Mouse (Mus musculus) thymus, postnatal 14 days (tissue): ENCODE measurements around the gene Igf1r.
A peak's percentile ranks its signal among the peaks of the same experiment; 100 is the strongest.

Source experiments
- DNase-seq: peaks from one replicate; pipeline ENCODE4 v3.0.0; 2021

Gene Igf1r

DNA sequence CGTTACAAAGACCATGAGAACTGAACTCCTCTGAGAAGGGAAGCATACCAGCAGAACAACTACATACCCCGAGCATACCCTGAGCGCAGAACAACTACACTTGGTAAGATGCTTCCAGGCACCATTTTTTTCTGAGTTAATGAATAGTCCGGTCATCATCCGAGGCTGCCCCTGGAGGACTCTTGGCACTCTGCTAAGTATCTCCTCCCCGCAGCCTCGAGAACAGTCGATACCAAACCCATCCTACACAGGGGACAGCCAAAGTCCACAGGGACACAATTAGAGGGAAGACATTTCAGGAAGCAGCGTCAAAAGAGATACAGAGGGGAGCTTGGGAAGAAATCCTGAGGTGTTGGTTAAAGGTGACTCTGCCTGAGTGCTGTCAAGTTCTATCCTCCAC is 288.6 kb downstream of the Igf1r start:
- DNase-seq, result no peak

DNA sequence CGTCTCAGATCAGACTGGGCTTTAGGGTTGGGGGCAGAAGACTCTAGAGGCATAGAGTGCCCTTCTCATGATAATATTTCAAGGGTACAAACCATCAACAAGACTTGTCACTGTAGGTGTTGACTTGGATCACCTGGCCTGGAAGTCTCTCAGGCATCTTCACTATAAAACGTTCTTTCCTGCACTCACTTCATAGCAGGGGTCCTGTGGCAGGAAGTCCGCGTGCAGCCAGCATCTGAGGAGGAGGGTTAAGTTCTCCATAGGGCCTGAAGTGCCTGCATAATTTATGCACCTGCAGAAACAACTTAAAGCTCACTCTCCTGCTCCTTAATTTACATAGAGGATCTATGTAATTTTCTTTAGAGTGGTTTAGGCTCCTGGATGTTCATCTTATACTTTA is 293.1 kb downstream of the Igf1r start:
- DNase-seq, result no peak

DNA sequence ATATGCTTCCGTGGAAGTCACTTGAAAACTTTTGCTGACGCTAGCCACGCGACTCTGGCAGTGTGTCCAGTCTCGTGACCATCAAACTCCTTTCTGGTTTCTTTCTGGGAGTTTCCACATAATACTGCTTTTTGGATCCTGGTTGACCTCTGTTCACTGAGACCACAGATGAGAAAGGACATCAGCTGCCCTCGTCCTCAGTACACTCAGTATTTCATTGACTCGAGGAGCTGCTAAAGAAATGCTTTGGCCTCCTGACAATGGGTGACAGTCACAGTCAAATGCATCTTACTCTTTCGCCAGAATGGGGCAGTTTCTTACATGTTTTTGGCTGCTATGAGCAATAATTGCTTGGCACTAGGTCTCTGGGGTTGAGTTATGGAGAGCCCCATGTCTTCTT is 293.6 kb downstream of the Igf1r start:
- DNase-seq, result no peak

DNA sequence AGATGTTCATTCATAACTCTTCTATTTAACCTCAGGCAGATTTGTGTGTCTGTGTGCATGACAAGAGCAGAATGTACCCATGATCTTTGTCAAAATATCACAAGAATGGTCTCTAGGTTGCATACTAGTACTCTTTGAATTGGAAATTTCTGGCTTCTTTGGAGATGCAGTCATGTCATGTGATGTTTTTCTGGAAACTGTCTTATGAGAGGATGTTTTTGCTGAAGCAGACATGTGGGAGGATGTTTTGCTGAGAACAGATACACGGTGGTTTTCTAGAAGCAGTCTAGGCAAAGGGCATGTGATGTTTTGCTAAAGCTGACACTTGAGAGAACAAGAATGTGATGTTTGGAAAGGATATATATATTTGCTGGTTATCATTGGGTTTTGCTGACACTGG is 297.8 kb downstream of the Igf1r start:
- DNase-seq, result no peak

DNA sequence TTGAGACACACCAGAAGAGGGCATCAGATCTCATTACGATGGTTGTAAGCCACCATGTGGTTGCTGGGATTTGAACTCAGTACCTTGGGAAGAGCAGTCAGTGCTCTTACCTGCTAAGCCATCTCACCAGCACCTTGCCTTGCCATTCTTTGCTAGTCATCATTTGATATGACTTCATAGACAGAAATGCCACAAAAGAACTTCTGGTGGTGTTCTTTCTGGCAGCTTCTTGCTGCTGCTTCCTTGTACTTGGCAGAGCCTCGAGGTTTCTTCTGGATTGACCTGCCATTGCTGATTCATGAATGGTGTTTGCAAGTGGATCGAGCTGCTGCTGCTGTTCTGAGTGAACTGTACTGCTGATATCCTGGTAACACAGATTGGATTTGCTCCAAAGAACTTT is 298.3 kb downstream of the Igf1r start:
- DNase-seq, result no peak

DNA sequence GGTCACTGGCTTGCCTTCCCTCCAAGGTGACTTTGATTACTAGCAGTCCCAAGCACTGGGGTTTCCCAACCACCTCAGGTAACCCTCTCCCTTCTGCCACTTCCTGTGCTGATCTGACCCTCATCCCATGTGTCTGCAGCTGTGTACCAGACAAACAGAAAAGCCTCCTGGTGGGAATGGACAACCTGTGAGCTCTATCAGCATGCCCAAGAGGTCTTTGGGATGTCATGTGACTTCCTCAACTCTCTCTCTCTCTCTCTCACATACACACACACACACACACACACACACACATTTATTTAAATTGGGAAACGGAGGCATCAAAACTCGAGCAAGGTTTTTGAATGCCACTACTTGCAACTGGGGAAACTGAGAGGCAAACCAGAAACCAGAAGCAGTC is 305.1 kb downstream of the Igf1r start:
- DNase-seq, result peak; percentile 12

DNA sequence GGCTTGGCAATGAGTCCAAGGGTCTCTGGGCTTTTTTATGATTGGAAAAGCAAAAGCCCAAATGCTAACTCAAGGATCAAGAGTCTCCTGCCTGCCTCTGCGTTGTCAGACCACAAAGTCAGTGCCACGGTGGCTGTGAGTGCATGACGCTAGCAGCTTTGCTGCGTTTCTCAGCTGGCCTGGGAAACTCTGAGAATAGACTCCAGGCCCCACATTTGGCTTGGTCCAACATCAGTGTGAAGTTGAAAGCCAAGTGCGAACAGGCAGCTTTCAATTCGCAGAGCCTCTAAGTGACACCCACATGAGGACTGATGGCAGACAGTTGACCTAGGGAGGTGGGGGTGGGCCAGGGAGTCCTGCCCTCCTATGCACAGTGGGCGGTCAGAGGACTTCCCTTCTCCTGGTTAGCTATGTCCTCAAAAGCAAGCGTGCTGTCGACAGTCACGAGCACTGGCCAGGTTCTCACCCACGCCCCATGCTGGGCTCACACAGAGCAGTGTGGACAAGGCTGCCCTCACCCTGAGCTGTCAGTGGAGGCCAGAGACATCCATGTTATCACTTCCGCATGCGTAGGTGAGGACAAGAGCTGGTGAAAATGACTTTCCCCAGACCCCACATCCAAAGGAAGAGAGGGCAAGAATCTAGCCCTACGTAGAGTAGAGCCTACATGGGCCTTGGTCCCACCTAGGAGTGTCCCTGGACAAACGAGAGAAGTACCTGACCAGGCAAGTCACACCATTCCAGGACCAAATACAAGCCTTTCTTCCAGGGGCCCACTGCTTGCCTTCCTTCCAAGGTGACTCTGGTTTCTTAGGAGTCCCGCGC is 305.9 kb downstream of the Igf1r start:
- DNase-seq, result no peak

DNA sequence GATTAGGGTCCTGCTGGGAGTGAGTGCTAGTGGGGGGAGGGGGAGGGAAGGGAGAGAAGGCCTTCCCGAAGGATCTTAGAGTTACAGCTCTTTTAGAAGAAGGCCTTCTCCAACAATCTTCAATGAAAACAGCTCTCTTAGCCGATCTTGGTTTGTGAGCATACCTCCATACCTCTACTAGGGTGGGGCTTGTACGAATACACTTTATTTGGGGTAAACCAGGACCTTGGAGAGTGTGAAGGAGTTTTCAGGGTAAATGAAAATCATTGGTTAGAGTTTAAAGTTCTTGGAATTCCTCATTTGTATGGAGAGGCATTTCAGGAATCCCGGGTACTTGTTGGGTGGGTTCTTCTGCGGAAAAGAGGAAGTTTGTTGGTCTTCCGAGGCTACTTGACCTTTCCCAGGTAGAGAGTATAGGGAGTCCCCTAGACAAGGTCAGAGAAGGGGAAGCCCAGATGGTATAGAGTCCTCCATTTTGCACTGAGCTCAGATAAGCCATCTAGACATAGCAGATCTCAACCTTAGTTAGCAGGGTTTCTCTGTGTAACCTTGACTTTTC is 307.0 kb downstream of the Igf1r start:
- DNase-seq, result no peak

DNA sequence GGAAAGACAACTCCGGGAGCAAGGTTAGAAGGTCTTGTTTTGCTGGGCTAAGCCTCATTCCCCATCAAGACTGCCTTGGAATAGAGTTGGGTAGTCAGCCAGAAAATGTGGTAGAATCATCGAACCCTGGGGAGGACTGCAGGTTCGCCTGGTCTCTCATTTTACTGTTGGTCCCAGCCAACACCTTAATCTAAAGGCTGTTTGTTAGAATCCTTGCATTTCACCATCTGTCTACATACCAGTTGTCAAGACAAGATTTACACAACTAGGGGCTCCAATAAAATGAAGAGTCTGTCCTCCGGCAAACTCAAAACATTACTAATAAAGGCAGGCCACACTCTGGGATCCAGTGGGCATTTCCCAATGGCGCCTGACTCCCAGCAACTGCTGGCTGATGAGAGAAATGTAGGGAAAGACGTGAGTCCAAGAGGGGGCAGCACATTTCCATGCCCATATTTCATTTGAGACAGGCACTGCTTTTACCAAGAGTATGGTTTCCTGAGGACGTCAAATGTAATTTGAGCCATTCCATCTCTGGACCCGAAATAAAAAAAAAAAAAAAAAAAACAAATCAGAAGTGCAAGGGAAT is 310.1 kb downstream of the Igf1r start:
- no peak for DNase-seq

DNA sequence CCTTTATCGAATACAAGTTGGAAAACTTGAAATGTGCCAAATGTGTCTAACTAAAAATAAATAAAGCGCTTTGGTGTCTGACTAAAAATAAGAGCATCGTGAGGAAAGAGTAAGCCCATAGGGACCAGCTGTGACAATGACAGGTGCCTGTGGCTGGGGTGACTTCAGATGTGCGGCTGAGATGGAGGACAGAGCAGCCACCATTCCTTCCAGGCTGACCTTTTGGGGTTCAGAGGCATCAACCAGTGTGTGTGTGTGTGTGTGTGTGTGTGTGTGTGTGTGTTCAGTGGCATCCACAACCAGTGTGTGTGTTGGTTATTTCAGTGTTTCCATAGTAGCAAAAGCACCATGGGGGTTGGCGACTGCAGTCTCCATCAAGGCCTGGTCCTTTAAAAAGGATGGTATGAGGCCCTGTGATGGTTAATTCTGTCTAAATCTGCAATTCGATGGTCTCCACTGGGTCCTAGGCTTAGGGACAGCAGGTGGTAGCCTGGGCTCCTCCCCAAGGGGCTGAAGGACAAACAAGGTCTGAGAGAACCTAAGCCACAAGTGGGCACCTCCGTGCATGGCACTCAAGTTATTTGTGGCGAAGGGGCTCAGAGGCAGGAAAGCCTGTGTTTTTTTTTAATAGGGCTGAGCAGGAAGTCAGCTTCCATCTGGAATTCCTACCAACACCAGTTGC is 310.9 kb downstream of the Igf1r start:
- no peak for DNase-seq

DNA sequence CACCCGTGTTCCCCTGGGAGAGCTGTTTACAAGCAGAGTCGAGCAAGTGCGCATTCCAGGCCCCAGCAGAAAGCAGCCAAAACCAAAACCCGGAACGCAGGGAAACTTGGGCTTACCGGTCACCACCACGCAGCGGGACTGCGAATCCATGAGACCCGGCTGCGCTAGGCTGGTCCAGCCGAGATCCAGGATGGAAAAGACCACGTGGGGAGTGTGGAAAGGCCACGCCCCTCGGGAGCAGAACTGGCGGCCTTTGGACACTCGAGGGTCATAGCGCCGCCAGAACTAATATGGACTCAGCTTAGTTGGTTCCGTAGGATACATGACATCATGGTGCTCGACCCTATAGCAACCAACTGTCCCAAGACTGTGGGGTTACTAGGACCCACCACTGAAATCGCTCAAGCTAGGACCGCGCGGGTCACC is 311.4 kb downstream of the Igf1r start, which contains the start of gene Pgpep1l:
TSS of gene Pgpep1l (minus strand) at position 206 of the 426 bp plus-strand sequence.
- DNase-seq, result peak; percentile 56

DNA sequence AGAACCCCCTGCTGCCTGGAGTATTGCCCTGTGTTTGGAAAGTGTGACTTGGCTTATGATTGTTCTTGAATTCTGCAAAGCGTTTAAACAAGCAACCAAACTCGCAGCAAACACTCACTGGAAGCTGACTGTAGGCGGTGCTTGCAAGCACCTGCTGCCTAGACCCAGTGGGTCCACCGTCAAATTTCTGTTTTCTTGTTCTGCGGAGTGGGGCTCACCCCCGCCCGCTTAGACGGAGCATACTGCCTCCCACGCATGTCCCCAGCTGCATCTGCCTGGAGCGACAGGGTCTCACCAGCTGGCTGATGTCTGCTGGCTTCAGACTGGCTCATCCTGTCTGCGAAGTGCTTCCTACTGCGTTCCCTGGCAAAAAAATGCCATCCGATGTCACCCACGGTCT is 311.9 kb downstream of the Igf1r start:
- DNase-seq, result peak; percentile 92

DNA sequence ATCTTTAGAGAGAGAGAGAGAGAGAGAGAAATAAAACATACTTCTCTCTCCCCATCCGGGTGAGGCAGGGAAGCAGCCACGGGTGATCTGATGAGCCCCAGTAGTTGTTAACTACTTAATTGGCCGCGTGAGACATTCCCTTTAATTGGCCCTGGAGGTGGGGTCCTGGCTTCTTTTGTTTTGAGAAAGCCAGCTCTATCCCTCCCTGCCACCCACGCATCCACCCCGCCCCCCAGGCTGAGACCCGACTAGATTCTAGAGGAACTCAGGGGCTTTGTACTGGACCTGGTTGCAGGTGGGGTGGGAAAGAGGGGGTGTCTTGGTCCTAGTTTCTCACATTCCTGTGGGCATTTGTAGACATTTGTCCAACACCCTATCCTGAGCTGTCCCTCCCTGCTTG is 312.8 kb downstream of the Igf1r start:
- peak; percentile 75 for DNase-seq

DNA sequence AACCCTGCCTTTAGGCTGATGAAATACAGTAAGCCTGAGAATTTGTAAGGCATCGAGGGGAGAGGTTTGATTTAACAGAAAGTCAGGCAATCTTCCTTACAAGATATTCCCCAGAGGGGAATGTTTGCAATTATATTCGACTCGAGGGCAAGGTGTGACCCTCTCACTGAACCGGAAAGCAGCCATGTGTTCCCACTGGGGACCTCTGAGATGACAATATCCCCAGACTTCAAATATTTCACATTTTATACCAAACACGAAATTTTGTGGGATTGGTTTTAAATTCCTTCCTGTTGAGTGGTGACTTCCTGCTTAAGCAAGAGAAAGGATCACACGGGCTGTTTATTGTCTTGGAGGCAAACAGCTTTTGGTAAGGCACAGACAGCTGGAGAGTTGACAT is 314.1 kb downstream of the Igf1r start:
- DNase-seq, result no peak

DNA sequence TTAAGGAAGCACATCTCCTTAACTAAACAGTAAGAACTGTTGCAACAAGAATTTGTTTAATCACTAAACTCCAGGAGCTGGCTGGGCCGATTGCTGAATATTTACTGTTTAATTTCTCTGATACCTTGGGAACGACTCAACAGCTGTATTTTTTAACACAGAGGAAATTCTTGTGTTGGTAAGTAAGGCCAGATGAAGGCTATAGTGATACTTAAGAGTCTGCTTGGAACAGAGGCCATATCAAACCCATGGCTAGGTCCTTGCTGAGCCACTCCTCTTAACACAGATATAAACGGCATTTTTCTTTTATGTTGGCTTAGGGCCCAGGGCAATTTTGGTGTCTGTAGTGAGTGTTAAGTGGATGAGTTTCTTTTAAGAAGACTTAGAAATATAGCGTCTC is 317.9 kb downstream of the Igf1r start:
- DNase-seq, result no peak

DNA sequence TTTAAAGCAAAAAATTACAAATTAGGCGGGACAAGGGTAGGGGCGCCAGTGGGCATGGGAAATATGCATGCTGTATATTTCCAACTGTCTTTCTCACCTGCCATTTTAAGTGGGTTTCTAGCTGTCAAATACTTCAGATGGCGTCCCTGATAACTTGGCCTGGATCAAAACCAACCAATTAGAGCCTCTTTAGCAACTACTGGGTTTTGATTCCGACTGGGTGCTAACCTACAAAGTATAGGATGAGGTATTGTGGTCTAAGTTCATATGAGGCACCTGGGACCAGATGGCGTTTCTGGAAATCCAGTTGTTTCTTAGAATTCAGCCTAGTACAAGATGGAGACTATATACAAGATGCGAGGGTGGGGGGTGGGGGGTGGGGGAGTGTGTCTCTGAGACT is 319.2 kb downstream of the Igf1r start:
- DNase-seq, result no peak

DNA sequence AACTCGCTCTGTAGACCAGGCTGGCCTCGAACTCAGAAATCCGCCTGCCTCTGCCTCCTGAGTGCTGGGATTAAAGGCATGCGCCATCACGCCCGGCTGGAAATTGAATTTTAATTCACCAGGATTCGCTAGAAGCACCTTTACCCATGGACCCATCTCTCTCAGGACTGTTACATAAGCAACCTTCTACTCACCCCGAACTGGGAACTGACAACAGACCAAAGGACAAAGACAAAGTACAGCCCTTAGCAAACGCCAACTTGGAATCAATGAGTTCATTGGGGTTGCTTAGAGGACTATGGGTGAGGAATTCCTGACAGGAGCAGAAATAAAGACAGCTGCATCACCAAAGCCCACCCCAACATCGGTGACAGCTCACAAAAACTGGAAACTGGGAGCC is 320.0 kb downstream of the Igf1r start:
- no peak for DNase-seq

DNA sequence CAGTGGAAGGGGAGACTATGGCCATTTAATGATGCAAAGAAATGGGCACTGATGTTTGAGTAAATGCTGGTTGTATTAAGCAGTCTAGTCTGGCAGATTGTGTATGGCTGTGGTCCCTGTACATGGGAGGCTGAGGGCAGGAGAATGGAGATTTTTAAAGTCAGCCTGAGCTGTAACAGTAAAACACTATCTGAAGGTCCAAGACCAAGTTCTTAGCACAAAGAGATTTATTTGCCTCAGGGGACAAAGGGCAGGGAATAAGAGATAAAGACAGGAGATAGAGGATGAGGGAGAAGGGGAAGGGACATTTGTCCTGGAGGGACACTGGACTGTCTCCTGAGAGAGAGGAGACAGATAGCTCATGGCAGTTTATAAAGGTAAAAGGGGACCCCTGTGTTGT is 320.9 kb downstream of the Igf1r start, which contains the start of gene Fam169b:
TSS of gene Fam169b (plus strand) at position 325 of the 400 bp plus-strand sequence.
- no peak for DNase-seq

DNA sequence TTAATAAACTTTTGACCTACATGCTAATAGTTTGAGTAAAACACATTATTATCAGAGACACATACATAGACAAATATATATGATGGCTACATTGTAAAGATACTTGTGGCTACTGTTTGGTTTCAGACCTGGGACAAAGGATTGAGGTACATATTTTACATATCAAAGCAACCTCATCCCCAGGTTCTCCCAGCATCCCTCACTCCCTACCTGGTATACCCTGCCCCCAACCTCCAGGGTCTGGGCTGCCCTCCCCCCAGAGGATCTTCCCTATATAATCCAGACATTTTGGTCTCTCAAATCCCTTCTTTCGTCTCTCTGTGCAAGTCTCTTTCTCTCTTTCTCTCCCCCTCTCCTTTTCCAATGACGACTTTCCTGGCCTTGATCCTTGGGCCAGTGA is 321.6 kb downstream of the Igf1r start:
- no peak for DNase-seq

DNA sequence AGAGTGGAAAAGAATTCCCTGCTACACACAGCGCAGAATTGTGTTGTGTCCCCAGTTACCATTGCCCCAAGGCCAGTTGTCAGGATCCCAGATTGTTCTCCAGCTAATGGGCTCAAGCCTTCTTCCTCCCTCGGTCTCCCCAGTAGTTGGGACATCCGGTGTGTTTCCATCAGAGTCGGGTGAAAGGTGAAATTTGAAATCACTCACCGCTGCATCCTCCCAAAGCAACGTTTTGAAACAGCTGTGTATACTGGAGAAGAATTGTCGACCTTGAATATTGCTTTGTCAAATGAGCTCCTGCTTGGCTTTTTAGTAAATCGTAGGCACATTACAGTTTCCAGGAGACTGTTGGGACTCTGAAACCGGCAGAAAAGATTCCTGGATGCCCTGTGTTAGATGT is 322.3 kb downstream of the Igf1r start:
- DNase-seq, result no peak

DNA sequence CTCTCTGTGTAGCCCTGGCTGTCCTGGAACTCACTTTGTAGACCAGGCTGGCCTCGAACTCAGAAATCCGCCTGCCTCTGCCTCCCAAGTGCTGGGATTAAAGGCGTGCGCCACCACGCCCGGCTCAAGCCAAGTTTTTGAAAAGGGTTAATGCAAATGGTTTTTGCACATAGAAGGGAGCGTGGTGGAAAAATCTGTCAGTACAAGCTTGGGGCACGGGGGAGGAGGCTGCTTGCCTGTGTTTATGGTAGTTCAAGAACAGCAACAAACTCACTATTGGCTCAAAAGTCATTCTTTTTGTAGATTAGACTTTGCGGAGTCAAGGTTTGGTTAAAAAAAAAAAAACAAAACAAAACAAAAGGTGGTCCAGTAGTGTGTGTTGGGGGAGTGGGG is 322.8 kb downstream of the Igf1r start:
- DNase-seq, result peak; percentile 64

DNA sequence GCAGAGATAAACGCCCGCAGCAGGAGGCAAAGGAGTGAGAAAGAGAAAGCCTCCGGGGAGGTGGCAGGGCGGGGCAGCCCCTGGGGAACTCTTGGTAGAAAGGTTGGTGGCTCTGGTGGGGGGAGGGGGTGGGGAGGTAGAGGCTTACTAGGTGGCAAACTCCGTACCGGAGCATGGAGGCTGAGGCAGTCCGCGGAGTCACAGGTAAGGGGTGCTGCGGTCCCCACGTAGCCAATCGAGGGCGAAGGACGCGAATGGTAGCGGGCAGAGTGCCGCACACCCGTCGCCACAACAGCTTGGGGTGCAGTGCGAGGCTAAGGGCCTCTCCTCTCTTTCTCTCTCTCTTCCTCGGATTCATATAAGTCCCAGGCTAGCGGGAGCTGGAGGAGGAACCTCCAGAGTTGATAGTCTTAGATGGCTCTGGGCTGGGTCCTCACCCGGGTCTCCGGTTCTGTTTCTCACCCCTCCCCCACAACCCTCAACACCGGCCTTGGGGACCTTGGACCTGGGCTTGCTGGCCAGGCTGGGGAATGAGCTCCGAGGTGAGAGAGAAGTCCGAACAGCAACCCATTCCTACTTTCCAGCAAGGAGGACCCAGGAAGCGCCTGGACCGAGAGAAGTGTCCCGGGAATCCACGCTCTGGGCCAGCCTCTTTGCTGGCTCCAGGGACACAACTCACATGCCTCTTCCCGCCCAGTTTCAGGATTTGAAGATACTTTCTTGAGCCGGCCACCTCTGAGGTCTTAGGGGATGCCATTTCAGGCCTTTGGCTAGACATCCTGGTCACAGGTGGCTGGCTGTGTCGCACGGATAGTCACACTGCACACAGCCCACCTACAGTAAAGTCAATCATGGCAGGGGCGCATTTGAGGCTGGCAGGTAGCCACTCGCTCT is 323.5 kb downstream of the Igf1r start:
- peak; percentile 86 for DNase-seq
